Mouse (Mus musculus) layer of hippocampus, adult 8-10 months (tissue): ENCODE data around the gene Plekhb2. TPM values are rescaled to one million over a fixed set of nuclear protein-coding genes. Genes with fewer than 3 reads are reported as not detected.

Source experiments
- DNase-seq, 2 experiments: peaks; one replicate each; pipeline ENCODE4 v3.0.0; 2022; ENCODE audit warnings: low spot score in 2 of 2
- total RNA-seq, 4 experiments: library from RNA; stranded (reverse); gene quantifications; 2 replicates each; pipeline ENCODE4 v1.2.4; 2022

Plekhb2 gene
- total RNA-seq, 4 experiments from 2014 or later = 202 to 222 (median 211) TPM

DNA sequence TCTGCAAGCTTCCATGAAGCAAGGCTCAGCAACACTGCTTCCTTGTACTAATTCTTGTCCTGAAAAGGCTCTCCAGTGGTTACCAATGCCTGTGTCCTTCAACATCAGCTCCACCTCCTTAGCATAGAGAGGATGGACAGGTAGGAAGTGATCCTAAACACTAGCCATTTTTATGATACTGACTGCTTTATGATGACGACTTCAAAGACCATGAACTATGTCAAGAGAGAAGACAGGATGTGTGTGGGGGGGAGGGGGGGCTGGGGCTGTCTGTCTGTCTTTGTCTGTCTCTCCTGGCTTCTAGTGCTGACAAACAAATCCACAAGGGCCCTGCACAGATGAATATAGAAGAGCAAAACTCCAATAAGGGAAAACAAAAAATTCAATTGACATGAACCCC lies 18.4 kb upstream of the Plekhb2 start:
- DNase-seq = no peak

DNA sequence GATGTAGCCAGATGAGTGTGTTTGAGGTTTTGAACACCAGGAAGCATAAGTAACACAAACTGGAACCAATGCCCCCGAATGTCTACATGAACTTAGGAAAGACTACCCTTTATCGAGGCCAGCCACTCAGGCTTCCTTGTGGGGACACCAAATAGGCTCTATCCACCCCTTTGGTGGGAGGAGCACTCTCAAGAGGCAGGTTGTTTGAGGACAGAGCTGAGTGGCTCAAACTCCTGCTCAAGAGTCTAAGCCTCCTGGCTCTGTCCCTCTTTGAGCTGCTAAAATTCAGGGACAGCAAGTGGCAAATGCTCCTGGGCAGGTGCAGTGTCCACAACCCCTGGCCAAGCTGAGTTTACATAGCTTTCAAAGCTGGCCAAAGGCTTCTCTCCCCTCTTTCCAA lies 14.9 kb upstream of the Plekhb2 start:
- DNase-seq = no peak

DNA sequence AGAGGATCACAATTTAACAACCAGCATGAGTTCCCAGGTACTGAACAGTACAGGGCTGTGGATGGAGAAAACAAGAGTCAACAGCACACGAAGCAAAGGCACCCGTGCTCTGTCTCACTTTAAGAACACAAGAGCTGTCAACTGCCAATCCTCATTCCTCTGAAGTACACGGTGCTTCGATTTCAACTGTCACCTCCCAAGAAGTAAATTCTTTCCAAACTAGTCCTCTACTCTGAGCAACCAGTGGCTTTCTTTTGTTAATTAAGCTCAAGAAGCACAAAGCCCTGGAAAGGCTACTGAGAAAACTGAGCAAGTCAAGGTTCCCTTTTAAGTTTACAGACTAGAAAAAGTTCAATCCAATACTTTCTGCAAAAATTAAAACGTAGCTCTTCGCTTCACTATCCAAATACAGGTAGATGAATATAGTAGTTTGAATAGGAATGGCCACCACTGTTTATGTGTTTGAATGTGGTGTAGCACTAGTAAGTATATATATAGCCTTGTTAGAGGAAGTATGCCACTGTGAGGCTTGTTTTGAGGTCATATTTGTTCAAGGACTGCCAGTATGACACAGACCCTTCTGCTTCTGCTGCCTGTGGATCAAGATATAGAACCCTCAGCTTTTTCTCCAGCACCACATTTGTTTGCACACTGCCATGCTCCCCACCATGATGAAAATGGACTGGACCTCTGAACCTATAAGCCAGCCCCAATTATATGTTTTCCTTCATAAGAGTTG lies 11.7 kb upstream of the Plekhb2 start:
- DNase-seq = no peak

DNA sequence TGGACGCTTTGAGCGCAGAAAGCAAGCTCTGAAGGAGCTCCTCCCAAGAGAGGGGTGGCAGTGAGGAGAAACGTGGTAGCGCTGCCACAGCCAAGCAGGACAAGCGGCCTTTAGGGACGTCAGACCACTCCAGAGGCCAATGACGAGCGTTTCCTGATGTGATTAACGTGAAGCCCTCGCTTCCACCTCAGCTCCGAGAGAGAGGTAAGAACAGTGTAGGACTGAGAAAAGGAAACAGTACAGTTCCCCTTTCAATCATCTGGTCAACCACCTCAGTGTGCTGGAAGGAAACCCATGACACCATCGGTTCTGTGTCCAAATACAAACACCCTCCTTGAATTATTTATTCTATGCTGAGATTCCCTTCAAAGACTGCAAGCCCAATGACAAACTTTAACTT lies 10.5 kb upstream of the Plekhb2 start:
- DNase-seq = no peak

DNA sequence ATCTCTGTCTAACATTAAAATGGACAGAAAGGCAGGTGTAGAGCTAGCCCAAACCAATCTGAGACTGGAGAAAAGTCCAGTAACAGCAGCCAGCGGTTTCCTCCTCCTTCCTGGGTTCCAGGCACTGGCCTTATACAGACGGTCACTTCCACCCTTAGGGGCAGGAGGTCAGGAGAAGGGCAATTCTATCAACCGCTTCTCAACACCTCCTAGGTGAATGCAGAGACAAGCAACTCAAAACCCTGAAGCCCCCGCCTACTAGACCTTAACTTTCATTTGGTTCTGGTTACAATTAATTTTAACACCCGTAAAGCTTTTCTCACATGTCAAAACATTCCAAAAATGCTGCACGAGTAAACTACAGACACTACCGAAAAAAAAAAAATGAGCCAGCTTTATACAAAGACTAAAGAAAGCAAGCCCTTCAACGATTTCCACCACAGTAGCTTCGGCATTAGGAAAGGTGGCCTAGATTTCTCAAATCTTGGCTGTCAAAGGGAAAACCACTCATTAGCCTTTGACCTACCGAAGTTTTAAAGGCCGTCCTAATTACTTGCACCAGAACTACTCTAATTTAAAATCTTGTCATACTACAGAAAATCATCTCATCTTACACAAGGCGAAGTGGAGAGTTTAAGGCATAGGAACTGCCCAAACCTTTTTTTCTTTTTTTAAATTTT lies 7.9 kb upstream of the Plekhb2 start:
- no peak for DNase-seq

DNA sequence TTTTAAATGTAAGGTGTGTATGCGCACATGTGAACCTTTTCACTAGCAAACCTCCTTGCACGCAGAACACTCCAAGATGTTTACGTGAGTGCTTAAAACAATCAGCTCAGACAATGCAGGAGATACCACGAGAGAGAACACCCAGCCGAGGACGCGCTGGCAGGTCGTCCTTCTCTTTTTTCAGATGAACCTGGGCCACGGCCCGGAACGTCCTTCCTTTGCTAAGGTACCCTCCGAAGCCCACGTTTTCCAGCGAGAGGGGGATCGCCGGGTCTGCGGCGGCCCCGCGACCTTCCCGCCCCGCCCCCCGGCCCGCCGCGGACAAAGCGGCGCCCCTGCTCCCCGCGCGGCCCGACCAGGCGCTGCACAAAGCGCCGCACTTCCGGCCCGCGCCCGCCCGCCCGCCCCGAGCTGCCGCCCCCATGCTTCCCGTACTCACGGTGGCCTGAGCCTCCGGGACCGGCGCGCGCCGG lies 7.4 kb upstream of the Plekhb2 start:
- no peak for DNase-seq

DNA sequence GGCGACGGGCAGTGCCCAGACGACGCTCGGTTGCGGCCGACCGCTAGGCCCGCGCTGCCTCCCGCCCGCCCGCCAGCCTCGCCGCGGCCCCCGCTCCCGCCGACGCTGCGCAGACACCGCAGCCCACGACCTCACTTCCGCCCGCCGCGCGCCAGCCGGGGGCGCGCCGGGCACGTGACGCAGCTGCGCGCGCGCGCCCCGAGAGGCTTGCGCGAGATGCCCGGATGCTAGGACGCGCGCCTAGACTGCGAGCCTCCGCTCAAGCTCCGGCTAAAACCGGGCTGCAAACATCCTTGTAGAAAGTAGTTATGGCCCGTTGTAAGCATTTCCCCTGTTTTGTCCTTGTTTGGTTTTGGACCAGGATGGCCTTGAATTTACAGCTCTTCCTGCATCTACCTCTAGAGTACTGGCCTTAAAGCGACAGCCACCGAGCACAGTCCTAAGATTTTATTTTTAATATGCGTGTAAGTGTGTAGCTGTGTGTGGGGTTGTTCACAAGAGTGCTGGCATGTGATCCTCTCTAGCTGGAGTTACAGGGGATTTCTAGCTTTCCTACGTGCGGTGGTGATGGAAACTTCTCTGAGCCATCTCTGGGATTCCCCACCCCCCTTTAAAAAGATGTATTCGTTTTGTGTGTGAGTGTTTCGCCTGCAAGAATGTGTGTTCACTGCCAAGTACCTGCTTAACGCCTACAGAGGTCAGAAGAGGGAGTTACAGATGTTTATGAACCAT lies 6.7 kb upstream of the Plekhb2 start, which contains the start of gene Fam168b:
Gene Fam168b, minus strand, starts transcription at position 179 of the 732 bp plus-strand sequence.
- DNase-seq = peak; percentile 74 to 88

DNA sequence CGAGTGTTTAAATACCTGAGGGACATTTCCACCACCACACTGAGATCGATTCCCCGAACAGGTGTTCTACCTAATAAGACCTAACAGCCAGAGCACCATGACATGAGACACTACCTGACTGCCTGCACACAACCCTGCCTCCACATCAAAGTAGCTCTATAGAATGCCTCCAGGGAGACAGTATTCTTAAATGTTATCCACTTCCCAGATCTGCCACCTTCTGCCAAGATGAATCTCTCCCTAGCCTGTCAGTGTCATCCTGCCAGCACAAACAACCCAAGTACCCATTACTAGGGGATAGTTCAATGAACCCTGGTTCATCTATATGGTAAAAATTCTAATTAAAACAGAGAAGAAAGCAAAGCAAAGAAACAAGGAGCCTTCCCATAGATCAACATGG lies 2.7 kb upstream of the Plekhb2 start:
- DNase-seq = no peak

DNA sequence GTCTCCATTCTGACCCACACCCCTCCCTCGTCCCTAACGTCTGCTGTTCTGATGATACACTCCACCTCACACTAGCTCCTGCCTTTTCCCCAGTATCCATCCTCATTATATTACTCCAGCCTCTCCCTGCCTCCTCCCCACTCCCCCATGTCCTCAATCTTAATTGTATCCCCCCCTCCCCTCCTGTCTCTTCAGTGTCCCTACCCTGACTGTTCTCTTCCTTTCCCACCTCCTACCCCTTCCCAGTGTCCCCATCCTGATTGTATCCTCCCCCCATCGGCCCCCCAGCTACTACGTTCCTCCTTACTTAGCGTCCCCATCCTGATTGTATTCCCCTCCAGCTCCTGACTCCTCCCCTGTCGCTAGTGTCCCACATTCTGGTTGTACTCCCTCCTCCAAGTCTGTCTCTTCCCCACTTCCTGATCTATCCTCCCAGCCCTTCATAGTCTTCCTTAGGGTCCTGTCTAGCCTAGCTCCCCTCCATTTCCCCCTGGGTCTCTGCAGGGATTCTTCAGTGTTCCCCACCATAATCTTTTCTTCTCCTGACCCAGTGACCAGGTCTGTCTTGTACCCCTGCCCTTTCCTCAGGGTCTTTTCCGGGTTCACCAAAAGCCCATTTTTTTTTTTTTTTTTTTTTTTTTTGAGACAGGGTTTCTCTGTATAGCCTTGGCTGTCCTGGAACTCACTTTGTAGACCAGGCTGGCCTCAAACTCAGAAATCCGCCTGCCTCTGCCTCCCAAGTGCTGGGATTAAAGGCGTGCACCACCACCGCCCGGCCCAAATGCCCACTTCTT lies 764 bp downstream of the Plekhb2 start:
- DNase-seq = no peak

DNA sequence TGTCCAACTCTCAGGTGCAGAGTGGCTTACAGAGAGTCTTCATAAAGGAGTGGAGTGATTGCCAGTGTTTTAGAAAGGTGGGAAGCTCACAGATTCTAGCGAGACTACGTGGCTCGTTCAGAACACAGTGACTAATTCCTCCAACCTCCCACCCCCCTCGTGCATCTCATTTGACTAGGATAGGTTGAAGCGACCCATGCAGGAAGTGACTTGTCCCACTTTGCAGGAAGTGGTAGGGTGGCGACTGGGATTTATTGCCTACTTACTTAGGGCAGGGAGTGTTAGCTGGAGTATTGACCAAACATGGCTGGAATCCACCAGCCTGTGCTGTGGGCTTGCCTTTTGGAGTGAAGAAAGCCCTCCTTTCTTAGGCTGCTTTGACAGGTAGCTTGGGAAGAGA lies 1.8 kb downstream of the Plekhb2 start:
- DNase-seq = no peak

DNA sequence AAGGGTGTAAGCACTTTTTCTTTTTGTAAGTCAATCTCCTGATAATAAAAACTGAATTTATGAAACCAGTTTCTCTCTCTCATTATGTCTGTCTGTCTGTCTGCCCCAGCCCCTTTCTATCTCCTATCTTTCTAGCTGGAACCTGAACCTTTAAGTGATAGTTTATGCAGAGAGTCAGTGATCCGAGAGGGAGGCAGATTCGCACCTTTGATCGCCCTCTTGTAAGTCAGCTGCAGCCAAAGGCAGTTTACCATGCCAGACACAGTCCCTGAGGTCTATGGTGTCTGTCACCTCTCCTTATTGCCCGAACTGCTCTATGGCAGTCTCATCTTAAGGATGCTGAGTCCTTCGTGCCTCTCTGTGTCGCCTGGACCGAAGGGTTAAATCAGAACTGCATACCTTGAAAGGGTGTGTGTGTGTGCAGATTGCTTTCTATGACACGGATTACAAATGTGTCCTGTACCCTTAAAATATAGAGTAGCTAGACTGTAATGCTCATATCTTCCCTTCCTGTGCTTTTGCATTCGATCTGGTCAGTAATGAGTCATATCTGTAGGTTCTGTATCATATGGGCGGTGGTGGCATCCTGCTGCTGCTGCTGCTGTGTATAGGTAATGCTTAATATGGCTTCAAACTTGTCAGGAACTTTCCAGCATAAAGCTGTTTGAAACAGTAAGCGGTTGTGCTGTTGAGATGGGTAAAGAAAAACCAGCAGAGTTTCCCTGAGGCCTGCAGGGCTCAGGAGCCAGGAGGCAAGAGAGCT lies 2.5 kb downstream of the Plekhb2 start:
- DNase-seq = no peak

DNA sequence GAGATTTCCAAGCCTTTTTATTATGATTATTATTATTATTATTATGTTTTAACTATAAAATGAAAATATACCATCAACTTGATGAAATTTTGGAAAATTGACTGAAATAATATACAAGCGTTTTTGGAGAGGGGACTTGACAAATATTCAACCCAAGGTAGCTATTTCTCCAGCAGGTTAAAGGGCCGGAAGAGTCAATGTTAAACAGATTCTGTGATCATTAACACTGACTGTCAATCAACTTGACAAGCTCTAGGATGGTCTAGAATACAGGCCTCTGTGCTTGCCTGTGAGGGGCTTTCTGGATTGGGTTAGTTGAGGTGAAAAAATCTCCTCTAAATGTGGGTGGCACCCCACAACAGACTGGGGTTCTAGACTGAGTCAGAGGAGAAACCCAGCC lies 4.0 kb downstream of the Plekhb2 start:
- DNase-seq = no peak

DNA sequence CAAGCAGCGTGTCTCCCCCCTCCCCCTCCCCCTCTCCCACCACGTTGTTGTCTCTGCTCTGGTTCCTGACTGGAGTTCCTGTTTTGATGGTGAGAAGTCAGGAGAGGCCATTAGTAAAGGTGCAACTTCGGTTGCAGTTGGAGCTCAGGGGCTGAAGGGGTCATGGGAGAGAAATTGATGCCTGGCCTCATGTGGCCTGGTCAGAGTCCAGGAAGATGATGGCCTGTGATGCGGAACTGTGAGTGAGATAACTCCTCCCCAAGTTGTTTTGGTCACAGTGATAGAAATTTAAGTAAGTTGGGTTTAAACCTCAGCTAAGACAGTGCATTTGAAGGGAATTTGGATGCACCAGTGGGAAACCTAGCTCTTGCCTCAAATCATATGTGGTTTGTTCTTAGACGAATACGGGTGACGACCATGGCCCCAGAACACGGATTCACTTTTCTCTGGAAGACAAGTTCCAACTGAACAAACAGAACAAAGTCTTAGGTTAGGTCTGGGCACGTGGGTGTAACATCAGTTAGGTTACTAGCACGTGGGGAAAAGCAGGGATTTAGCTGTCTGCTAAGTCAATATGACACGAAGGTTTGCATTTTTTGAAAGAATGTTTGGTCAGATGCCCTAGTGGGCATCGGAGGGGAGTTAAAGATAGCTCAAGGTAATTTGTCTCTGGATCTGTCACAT lies 5.4 kb downstream of the Plekhb2 start:
- no peak for DNase-seq

DNA sequence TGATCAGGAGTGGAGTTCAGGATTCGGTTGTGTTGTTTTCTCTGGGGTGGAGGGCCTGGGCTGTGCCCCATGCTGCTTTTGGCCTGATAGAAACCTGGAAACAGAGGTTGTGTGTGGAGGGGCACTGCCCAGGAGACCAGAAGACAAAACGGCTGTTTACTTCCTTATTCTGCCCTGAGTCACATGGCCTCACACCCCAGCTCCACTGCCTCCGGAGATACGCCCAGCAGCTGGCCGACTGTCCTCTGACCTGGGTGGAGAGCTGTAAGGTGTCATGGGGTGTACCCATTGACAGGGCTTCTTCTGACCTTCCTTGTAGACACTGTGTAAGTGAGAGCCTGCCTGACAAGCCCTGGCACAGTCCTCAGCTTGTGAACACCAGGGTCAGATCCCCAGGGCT lies 8.9 kb downstream of the Plekhb2 start:
- no peak for DNase-seq

DNA sequence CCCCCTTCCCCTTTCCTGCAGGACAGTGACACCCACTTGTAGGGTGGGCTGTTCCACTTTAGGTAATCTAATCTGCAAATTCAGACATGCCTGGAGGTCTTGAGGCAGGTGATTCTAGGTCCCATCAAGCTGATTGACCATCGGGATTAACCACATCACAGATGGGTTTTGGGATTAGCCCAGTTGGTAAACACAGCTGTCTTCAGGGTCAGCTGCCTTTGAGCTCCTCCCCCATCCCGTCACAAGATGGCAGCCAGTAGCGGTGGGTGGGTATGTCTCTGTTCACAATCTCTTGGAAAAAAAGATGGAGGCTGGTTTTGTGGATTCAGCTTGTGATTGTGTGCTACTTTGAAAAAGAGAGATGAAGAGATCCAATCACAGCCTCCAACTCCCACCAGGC lies 10.0 kb downstream of the Plekhb2 start:
- DNase-seq = no peak

DNA sequence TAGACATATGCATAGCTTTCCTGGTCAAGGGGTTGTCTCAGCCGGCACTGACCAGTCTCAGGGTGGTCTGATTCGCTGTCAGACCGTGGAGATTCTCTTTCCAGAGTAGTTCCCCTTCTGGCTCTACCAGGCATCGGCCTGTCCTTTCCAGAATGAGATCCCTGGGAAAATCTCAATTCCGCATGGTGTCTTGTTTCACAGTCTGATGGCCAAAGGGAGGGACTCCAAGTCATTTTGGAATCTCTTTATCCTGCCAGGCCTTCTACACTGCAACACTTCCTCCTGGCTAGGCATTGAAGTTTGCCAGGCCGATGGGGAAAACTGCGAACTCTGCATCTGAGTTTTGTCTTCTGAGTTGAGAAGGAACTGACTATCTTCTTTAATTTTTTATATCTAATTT lies 10.4 kb downstream of the Plekhb2 start:
- no peak for DNase-seq

DNA sequence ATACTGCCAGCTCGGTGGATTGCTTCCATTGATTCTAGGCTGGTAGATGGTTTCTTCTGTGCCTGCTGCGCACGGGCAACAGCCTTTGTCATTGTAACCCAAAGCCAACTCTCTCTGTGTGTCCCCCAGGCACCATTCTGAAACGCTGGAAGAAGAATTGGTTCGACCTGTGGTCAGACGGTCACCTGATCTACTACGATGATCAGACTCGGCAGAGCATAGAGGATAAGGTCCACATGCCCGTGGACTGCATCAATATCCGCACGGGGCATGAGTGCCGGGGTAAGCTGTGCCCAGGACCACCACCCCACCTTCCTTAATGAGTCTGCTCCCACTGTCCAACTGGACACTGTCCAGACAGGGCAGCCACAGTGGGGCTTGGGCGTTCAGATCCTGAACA lies 13.1 kb downstream of the Plekhb2 start:
- no peak for DNase-seq

DNA sequence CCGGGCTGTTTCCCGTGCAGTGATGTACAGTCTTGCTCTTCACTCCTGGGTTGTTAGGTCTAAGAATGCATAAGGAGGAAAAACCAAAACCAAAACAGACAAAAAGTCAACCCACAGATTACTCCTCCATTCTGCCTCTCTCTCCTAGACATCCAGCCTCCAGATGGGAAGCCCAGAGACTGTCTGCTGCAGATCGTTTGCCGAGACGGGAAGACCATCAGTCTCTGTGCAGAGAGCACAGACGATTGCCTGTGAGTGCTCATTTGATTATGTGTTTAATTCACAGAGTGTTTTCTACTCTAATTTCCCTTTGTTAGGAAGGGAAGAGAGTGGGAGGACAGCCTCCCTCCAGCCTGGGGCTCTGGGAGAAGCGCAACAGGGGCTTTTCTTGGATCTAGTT lies 13.5 kb downstream of the Plekhb2 start:
- peak in 1 of 2 experiments; percentile 34 for DNase-seq

DNA sequence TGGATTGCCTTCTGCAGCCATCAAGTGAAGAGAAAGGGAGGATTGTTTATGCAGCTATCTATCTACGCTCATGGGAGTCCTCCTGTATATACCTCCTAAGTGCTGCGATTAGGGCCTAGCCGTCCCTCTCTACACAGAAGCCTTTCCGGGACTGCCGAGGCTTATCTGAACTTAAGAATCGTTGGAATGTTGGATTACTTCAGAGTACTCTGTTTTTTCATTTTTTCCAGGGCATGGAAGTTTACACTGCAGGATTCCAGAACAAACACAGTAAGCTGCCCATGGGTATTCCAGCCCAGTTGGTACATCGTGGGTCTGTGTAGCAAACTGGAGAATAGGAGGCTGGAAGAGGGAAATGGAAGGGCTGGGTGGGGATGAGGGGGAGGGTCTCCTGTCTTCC lies 14.5 kb downstream of the Plekhb2 start:
- DNase-seq = no peak

DNA sequence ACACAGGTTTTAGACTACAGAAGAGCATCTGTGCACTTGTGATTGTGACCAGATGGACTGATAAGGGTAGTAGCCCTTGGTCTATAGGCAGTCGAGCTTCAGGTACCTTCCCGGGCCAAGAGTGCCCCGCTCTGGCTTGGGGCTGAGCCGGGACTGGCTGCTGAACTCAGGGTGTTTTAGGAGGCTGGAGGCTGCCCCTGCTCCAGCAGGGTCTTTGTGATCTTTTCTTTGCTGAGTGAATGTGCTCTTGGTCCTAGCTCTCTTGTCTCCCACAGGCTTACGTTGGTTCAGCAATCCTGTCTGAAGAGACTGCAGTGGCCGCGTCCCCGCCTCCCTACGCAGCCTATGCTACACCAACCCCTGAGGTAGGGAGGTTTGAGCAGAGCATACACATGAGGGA lies 16.1 kb downstream of the Plekhb2 start:
- DNase-seq = no peak
